Mouse (Mus musculus): Measurements from ENCODE around the gene Ppp1r36. TPM values are rescaled to one million over a fixed set of nuclear protein-coding genes. Genes with fewer than 3 reads are reported as not detected.

Ppp1r36 gene
- polyA plus RNA-seq, 1 experiment from 2014 or later: 1.9 TPM

GRCm38 (mm10) chr12:76484881-76485280, 67.5 kb downstream of the Ppp1r36 start:
- WGBS: 46% methylated on average over 4 of the region's 4 CpGs
- ATAC-seq: no peak
- H3K36me3 ChIP-seq (ENCODE audit: control insufficient read depth, insufficient read depth, low read length): no peaks in the 10 kb centered on the region

GRCm38 (mm10) chr12:76485381-76485780, 68.0 kb downstream of the Ppp1r36 start:
- Histone ChIP-seq H3K27me3 (ENCODE audit: control insufficient read depth, insufficient read depth, low read depth, low read length) (no peaks in the 10 kb centered on the region), H3K9me3 (replicated peaks; ENCODE audit: control insufficient read depth, low read length, poor library complexity, severe bottlenecking) (no peaks in the 10 kb centered on the region), H3K4me2 (ENCODE audit: low read length) (no peak overlapping the region), H3K4me1 (ENCODE audit: control insufficient read depth, insufficient read depth, low read length) (no peaks in the 10 kb centered on the region), H3K4me3 (ENCODE audit: low read depth, low read length) (no peak overlapping the region), H3K9ac (ENCODE audit: low read depth, low read length) (no peak overlapping the region), H3K36me3 (ENCODE audit: control insufficient read depth, insufficient read depth, low read length) (no peaks in the 10 kb centered on the region), H3K27ac (ENCODE audit: low read length) (no peak overlapping the region)
- no peak for ATAC-seq
- 42% methylated on average over 11 of the region's 11 CpGs for WGBS

More at GRCm38 (mm10) chr12:76484881-76485280, 67.5 kb downstream of the Ppp1r36 start:
- no peak overlapping the region for H3K4me2 ChIP-seq (ENCODE audit: low read length)
- H3K9ac ChIP-seq (ENCODE audit: low read depth, low read length): no peak overlapping the region
- no peaks in the 10 kb centered on the region for H3K27me3 ChIP-seq (ENCODE audit: control insufficient read depth, insufficient read depth, low read depth, low read length)
- no peaks in the 10 kb centered on the region for H3K9me3 ChIP-seq (replicated peaks; ENCODE audit: control insufficient read depth, low read length, poor library complexity, severe bottlenecking)
- H3K4me1 ChIP-seq (ENCODE audit: control insufficient read depth, insufficient read depth, low read length): no peaks in the 10 kb centered on the region
- no peak overlapping the region for H3K4me3 ChIP-seq (ENCODE audit: low read depth, low read length)
- H3K27ac ChIP-seq (ENCODE audit: low read length): no peak overlapping the region

- no peak overlapping the region for H3K9ac ChIP-seq (ENCODE audit: low read depth, low read length)
Measured at GRCm38 (mm10) chr12:76486943-76487342, 69.6 kb downstream of the Ppp1r36 start.

More at GRCm38 (mm10) chr12:76486943-76487342, 69.6 kb downstream of the Ppp1r36 start:
- Histone ChIP-seq H3K36me3 (ENCODE audit: control insufficient read depth, insufficient read depth, low read length) (no peaks in the 10 kb centered on the region), H3K9me3 (replicated peaks; ENCODE audit: control insufficient read depth, low read length, poor library complexity, severe bottlenecking) (no peaks in the 10 kb centered on the region), H3K4me2 (ENCODE audit: low read length) (no peak overlapping the region), H3K27ac (ENCODE audit: low read length) (no peak overlapping the region), H3K27me3 (ENCODE audit: control insufficient read depth, insufficient read depth, low read depth, low read length) (no peaks in the 10 kb centered on the region), H3K4me1 (ENCODE audit: control insufficient read depth, insufficient read depth, low read length) (no peaks in the 10 kb centered on the region), H3K4me3 (ENCODE audit: low read depth, low read length) (no peak overlapping the region)
- ATAC-seq: no peak
- WGBS: 84% methylated on average over 9 of the region's 9 CpGs

Other genes with a start within 250 kb of the Ppp1r36 start
- 0.26 and 0.44 TPM in 2 replicates for gene Esr2, start 240.3 kb upstream of the Ppp1r36 start, polyA plus RNA-seq (2015; fragmentation: Nextera tagmentation; extraction: Ambion mirVana)
- not detected in 2 replicates for gene Tex21, start 170.8 kb upstream of the Ppp1r36 start, polyA plus RNA-seq (2015; fragmentation: Nextera tagmentation; extraction: Ambion mirVana)
- 28.2 and 35.2 TPM in 2 replicates for gene Mthfd1, start 162.2 kb upstream of the Ppp1r36 start, polyA plus RNA-seq (2015; fragmentation: Nextera tagmentation; extraction: Ambion mirVana)
- gene Akap5, start 92.6 kb upstream of the Ppp1r36 start, polyA plus RNA-seq (2015; fragmentation: Nextera tagmentation; extraction: Ambion mirVana): 10.6 and 11.6 TPM in 2 replicates
- gene Zbtb25, start 47.9 kb upstream of the Ppp1r36 start, polyA plus RNA-seq (2015; fragmentation: Nextera tagmentation; extraction: Ambion mirVana): 14.7 and 15.7 TPM in 2 replicates
- 3.1 and 3.4 TPM in 2 replicates for gene Zbtb1, start 47.3 kb upstream of the Ppp1r36 start, polyA plus RNA-seq (2015; fragmentation: Nextera tagmentation; extraction: Ambion mirVana)
- 6.2 and 7.6 TPM in 2 replicates for gene Hspa2, start 13.4 kb upstream of the Ppp1r36 start, polyA plus RNA-seq (2015; fragmentation: Nextera tagmentation; extraction: Ambion mirVana)
- 0.93 and 1.3 TPM in 2 replicates for gene Plekhg3, start 113.4 kb downstream of the Ppp1r36 start, polyA plus RNA-seq (2015; fragmentation: Nextera tagmentation; extraction: Ambion mirVana)